Mouse (Mus musculus) embryonic fibroblast, embryonic 13.5 days (primary cell): ENCODE results near the gene Usp38. TPM values are rescaled to one million over a fixed set of nuclear protein-coding genes. Genes with fewer than 3 reads are reported as not detected.
"Not testable (repeated sequence)": the region's sequence is repeated elsewhere in the genome, so short reads cannot be mapped to it uniquely, and the experiment has no call there.

Experiments used
- H3K27ac ChIP-seq: 2 replicates; pipeline ENCODE4 v1.5.1; 2012; ENCODE audit warnings: low read length, control low read depth, inconsistent platforms; ENCODE audit not compliant: insufficient read depth
- H3K4me1 ChIP-seq: 2 replicates; pipeline ENCODE4 v1.6.1; 2011; ENCODE audit warnings: low read length; ENCODE audit not compliant: control insufficient read depth, insufficient read depth
- H3K4me3 ChIP-seq: 2 replicates; pipeline ENCODE4 v1.5.1; 2011; ENCODE audit warnings: mild to moderate bottlenecking, control low read depth, low read length; ENCODE audit not compliant: insufficient read depth
- CTCF ChIP-seq: IDR thresholded peaks from 2 replicates; pipeline ENCODE4 v1.5.1; 2011; ENCODE audit warnings: mild to moderate bottlenecking, control low read depth, low read length, moderate library complexity, borderline replicate concordance; ENCODE audit not compliant: insufficient read depth
- POLR2A ChIP-seq: IDR thresholded peaks from 2 replicates; pipeline ENCODE4 v1.6.1; 2011; ENCODE audit warnings: low read depth, mild to moderate bottlenecking, control low read depth, low read length, moderate library complexity
- polyA plus RNA-seq: library from polyadenylated mRNA; stranded (reverse); fragments of >200 nt; gene quantifications from 2 replicates; pipeline ENCODE4 v1.2.4, GENCODE M21; 2011; ENCODE audit warnings: low read depth; ENCODE audit not compliant: missing spikeins, insufficient read length

Usp38 gene
- polyA plus RNA-seq, result 17.3 and 17.6 TPM in 2 replicates

DNA sequence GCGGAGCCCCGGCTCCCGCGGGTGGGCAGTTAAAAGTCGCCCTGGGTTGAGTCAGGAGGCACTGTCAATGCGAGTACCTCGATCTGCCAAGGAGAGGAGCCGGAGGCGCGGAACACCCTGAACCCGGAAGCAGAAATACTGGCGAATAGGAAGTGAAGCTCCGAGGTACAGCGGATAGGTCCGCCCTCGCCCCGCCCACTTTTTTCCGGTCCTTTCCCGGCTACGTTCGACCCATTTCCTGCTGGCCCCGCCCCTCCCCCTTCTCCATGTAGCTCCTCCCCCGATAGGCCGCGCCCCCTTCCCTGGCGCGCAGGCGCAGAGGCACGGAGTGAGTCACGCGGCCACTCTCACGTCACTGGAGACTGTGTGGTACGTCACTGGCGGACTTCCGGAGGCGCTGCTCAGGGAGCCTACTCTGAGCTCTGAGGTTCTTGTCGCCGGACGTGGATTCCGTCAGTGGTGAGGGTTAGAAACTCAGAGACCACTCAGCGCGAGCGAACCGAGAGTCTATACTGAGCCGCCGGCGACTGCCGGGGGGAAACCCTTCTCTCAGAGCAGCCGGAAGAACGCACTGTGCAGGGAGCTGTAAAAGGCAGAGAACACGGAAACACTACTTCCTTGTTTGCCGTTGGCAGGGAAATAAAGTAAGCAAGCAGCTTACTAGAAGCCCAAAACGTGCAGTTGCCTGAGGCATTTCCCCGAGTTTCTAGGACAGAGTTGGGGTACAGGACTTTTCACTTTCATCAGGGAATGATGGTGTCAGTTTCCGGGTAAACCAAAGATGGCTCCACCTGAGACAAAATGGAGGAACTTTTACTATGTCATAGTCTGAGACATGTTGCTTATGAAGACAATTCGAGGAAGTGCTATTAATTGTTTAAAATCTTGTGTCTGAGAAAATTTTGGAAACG is at the start of gene Usp38:
Gene Usp38 (minus strand): TSS at position 140 of the 911 bp plus-strand sequence.
- Histone ChIP-seq H3K27ac (peak within 1 kb of the TSS; percentile 70), H3K4me1 (no peaks in the 10 kb centered on the region), H3K4me3 (peak within 1 kb of the TSS; percentile 92)
- TF ChIP-seq CTCF, result no peak
- peak; percentile 84 for TF ChIP-seq POLR2A

DNA sequence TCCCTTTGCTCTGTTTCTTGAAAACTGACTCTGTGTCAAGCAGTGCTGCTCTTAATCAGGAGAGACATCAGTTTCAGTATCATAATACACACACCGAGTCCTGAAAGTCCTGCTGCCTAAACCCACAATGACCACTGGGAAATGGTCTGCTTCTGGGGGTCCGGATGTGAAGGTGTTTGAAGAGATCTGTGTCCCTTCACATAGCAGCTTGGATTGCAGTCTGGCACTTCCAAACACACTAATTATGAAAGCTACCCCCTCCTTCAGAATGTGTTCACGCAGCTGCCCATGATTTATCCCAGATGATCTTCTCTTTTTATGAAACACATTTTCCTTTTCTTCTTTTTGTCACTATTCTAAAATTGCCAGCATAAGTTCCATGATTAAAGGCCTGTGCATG is 47.8 kb upstream of the Usp38 start:
- TF ChIP-seq CTCF (no peak), POLR2A (no peak)
- Histone ChIP-seq H3K4me1 (no peaks in the 10 kb centered on the region), H3K27ac (no peak overlapping the region), H3K4me3 (no peak overlapping the region)

DNA sequence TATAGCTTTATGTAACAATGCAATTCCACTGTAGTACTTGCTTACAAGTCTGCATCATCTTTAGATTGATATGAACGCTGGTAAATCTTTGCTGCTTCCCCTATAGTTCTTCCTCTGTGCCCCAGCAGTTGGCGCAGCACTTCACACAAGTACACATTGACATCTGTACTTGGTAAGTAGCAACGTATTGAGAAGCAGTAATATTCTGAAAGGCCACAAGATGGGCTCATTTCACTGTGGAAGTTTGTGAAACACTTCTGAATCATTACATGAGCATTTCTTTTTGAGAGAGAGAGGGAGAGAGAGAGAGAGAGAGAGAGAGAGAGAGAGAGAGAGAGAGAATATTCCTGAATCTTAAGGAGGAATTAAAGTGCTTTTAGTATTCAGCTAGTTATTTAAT is 47.2 kb upstream of the Usp38 start:
- Histone ChIP-seq H3K4me3 (no peak overlapping the region), H3K4me1 (no peaks in the 10 kb centered on the region), H3K27ac (no peak overlapping the region)
- TF ChIP-seq CTCF (no peak), POLR2A (no peak)

DNA sequence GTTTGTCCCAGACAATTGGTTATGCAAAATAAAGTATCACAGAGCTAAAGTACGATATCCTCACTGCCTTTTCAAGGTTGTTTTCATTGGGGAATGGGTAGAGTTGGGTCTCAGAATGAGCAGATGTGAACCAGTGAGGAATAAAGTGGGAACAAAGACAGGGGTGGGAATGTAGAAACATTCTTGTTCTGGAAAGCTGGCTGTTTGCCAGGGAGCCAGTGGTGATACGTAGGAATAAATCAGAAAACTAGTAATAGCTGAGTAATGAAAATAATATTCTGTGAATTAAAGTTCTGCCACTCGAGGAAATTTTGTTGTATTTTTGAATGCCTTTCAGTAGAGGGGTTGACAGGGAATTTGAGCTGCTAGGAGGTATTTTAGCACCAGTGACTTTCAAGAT is 29.5 kb upstream of the Usp38 start:
- no peak for TF ChIP-seq CTCF
- TF ChIP-seq POLR2A, result no peak
- no peak overlapping the region for H3K4me3 ChIP-seq
- no peak overlapping the region for H3K27ac ChIP-seq
- no peaks in the 10 kb centered on the region for H3K4me1 ChIP-seq

DNA sequence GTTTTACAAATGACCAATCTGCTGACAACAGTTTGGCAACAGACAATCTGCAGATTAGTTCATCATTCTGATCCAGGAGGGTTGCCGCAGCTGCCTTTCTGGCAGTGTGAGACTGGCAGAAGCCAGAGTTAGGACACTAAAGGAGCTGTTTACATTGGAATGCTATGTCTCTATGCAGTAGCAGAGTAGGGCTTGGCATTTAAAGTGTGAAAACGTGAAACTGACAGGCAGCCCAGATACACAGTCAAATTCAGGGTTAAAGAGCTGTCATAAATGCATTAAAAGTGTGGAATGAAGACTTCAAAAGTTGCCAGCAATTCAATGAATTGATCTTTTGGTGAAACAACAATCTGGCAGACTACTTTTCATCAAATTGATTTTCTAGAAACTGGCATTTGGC is 13.3 kb upstream of the Usp38 start:
- Histone ChIP-seq H3K27ac (no peak overlapping the region), H3K4me3 (no peak overlapping the region), H3K4me1 (no peaks in the 10 kb centered on the region; the same call in 1 of the 2 replicates)
- no peak for TF ChIP-seq POLR2A
- TF ChIP-seq CTCF, result no peak

DNA sequence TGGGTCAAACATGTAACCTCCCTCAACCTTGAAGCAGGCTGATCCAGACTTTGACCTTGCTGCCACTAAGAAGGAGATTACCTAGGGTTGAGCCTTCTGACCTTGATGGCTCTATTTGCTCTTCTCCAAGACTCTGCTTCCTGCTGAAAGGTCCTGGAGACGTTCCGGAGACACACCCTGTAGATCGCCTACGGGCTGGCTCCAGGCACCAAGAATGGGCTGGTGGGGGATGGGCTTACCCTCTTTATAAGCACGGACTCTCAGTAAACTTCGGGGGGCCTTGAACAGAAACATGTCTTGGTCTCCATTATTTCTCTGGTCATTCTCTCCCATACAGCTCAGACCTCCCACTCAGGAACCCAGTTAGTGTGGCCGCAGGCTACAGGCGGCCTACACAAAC is 2.8 kb upstream of the Usp38 start:
- H3K27ac ChIP-seq, H3K4me1 ChIP-seq, H3K4me3 ChIP-seq: not testable (repeated sequence)

DNA sequence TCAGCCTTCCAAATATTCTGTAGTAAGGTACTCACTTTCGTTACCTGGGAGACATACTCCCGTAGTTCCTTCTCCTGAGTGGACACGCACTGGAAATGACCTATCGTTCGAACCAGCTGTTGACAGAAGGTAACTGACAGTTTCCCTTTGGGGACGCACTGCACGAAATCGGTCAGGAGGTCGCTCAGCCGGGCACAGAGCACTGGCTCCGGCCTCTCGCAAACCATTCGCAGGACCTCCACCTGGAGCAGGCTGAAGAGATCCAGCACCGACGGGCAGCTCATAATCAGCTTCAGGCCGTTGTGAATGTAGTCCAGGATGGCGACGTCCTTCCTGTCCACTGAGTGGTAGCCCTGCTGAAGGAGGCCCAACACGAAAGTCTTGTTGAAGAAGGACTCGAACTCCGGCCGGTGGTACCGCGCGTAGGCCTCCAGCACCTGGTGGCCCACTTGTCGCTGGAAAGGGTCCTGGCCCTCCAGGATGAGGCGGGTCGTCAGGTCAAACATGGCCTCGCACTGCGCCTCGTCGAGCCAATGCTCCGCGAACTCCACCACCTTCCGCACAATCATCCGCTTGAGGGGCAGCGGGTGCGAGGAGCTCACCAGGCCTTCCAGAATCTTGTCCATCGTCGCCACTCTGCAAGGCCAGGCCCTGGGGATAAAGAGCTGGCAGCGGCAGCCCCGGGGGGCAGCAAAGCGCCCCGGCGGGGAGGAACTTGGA is 757 bp downstream of the Usp38 start:
- Histone ChIP-seq H3K4me3 (peak overlapping the region; percentile 92), H3K27ac (0 out of 2 replicates have a peak overlapping the region, but pooled peaks have one; percentile 64), H3K4me1 (no peaks in the 10 kb centered on the region)
- TF ChIP-seq CTCF, result no peak
- TF ChIP-seq POLR2A, result no peak

DNA sequence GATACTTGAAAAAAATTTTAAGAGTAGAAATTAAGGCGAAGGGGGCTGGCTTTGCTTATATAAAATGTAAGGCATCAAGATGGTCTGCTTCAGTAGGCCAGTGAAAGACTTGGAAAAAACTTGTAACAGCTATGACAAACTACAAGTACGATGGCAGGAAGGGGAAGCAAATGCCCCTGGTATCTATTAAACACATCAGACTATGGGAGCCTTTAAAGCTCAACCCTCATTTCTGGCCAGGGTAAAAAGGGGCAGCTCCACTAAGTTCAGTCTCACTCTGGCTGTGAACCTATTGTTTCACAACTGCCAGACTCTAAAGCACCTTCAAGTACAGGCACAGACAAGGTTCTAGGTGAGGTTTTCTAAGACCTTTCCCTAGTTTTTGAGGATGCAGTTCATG is 2.0 kb downstream of the Usp38 start:
- no peak for TF ChIP-seq POLR2A
- TF ChIP-seq CTCF, result no peak
- H3K4me3 ChIP-seq, result peak overlapping the region; percentile 92

DNA sequence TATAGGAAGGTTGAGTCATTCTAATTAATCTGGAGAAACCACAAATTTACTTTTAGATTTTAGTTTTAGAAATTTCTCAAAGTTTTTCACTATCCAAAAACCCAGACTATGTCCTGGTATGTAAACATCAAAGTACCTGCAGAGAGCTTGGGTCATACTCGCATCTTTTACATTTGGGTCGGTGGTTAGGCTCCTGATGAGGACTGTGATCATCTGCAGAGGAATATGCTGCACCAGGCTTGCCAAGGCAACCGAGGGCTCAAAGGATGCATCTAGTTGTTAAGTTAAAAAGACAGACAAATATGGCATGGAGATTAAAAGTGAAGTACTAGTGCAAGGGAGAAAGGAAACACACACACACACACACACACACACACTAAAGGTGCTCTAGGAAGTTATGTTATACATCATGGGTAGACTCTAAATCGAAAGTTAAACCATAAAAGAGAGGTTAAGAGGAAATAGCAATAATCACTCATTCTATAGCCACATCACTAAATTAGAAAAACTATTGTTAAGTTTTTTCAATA is 2.6 kb downstream of the Usp38 start:
- TF ChIP-seq POLR2A (no peak), CTCF (no peak)
- Histone ChIP-seq H3K27ac (no peak overlapping the region), H3K4me1 (no peaks in the 10 kb centered on the region), H3K4me3 (peak overlapping the region; percentile 40)

More for the DNA sequence above, 2.0 kb downstream of the Usp38 start:
- H3K27ac ChIP-seq, result no peak overlapping the region
- no peaks in the 10 kb centered on the region for H3K4me1 ChIP-seq

DNA sequence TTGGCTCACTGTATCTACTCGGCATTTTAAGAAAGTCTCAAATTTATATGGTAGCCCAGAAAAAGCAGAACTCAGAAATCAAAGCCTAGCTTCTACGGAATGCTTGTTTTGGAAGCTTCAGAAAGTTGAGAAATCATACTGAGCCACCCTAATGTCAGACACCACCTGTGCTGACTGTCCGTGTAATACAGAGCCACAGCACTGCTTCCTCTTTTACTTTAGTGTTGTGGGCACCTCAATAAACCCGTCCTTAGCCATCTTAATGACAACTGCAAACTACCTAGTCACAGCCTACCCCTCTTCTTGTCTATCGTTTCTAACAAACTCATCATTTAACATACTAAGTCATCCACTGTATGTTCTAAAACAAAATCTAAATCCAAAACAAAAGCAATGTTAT is 4.3 kb downstream of the Usp38 start:
- no peaks in the 10 kb centered on the region for H3K4me1 ChIP-seq
- H3K27ac ChIP-seq, result no peak overlapping the region
- TF ChIP-seq CTCF (no peak), POLR2A (no peak)
- H3K4me3 ChIP-seq, result no peak overlapping the region
